Mouse (Mus musculus): ENCODE data around the gene Ccdc85c. TPM values are rescaled to one million over a fixed set of nuclear protein-coding genes. Genes with fewer than 3 reads are reported as not detected.

Ccdc85c gene
- total and polyA plus RNA-seq, 3 experiments, result 14.0 to 32.4 (median 15.2) TPM

GRCm38 (mm10) chr12:108216611-108217370, 58.4 kb downstream of the Ccdc85c start:
- in situ Hi-C loops (cut with MboI; ENCODE audit: low pct_ligation_motif_present, low pct_unique_long_range_greater_than_20kb, low sequenced_read_pairs) (loop anchor here (5.0 kb wide), 1 partner anchor 76 kb away; no protein-coding TSS in a partner anchor), dilution Hi-C loops (cut with MboI; ENCODE audit: extremely low pct_ligation_motif_present, extremely low pct_unique_long_range_greater_than_20kb, low sequenced_read_pairs) (no loop called here)
- peaks cover 0 to 78% of the 10 kb centered on the region in 2 experiments for H3K36me3 ChIP-seq (replicated peaks in 1 of 2; ENCODE audit: control insufficient read depth in 1 of 2, insufficient read depth in 1 of 2, low read length in 1 of 2)
- peaks cover 0 to 21% of the 10 kb centered on the region in 2 experiments; a peak in 2 of 4 replicates for H3K4me1 ChIP-seq (ENCODE audit: control insufficient read depth in 1 of 2, insufficient read depth in 2 of 2)
- no peaks in the 10 kb centered on the region for H3K27me3 ChIP-seq (replicated peaks)
- no peak overlapping the region for H3K27ac ChIP-seq (ENCODE audit: insufficient read depth, low read depth)
- H3K4me2 ChIP-seq (ENCODE audit: insufficient read depth, low read depth, poor library complexity, severe bottlenecking), result no peak overlapping the region
- no peaks in the 10 kb centered on the region for H3K9me3 ChIP-seq (replicated peaks; ENCODE audit: low read length)
- no peak for TF ChIP-seq CHD2 (IDR thresholded peaks at IDR 0.05; ENCODE audit: low read length)
- no peak for TF ChIP-seq NRF1 (IDR thresholded peaks at IDR 0.05; ENCODE audit: low read depth, low read length)
- TF ChIP-seq CHD1 (IDR thresholded peaks at IDR 0.05; ENCODE audit: low read depth, low read length), result no peak
- TF ChIP-seq BHLHE40 (IDR thresholded peaks at IDR 0.05; ENCODE audit: low read depth, low read length), result no peak
- TF ChIP-seq ELF1 (IDR thresholded peaks at IDR 0.05; ENCODE audit: low read depth, low read length), result no peak
- no peak for TF ChIP-seq GABPA (IDR thresholded peaks at IDR 0.05; ENCODE audit: insufficient replicate concordance, low read depth, low read length)
- TF ChIP-seq TBP (conservative IDR thresholded peaks at IDR 0.05; ENCODE audit: low read depth, low read length), result no peak
- no peak for TF ChIP-seq MAX (IDR thresholded peaks at IDR 0.05; ENCODE audit: low read length)
- no peak for TF ChIP-seq HCFC1 (IDR thresholded peaks at IDR 0.05; ENCODE audit: low read depth, low read length)
- TF ChIP-seq MYC (IDR thresholded peaks at IDR 0.05; ENCODE audit: low read depth, low read length), result no peak
- TF ChIP-seq KAT2A (IDR thresholded peaks at IDR 0.05; ENCODE audit: insufficient replicate concordance, low read length), result no peak
- TF ChIP-seq JUND (conservative IDR thresholded peaks at IDR 0.05; ENCODE audit: low read depth, low read length), result no peak
- TF ChIP-seq TCF12 (IDR thresholded peaks at IDR 0.05; ENCODE audit: low read depth, low read length), result no peak
- no peak for TF ChIP-seq RAD21 (IDR thresholded peaks at IDR 0.05; ENCODE audit: low read depth, low read length)
- TF ChIP-seq MAFK (IDR thresholded peaks at IDR 0.05; ENCODE audit: insufficient replicate concordance, low read length), result no peak
- TF ChIP-seq POLR2AphosphoS2 (IDR thresholded peaks at IDR 0.05; ENCODE audit: low read depth, low read length), result no peak
- no peak overlapping the region for H3K4me3 ChIP-seq (replicated peaks in 1 of 3; ENCODE audit: low read depth in 2 of 3, low read length in 2 of 3, poor library complexity in 1 of 3)
- DNase-seq (ENCODE audit: extremely low read depth), result no peak
- H3K9ac ChIP-seq (ENCODE audit: insufficient read depth, low read depth), result no peak overlapping the region
- H3K79me2 ChIP-seq (replicated peaks; ENCODE audit: control insufficient read depth, extremely low read depth, insufficient read depth, poor library complexity, severe bottlenecking), result no peaks in the 10 kb centered on the region

GRCm38 (mm10) chr12:108215090-108215489, 60.1 kb downstream of the Ccdc85c start:
- in situ Hi-C loops (cut with MboI; ENCODE audit: low pct_ligation_motif_present, low pct_unique_long_range_greater_than_20kb, low sequenced_read_pairs), result loop anchor here (5.0 kb wide), 1 partner anchor 77 kb away; no protein-coding TSS in a partner anchor
- dilution Hi-C loops (cut with MboI; ENCODE audit: extremely low pct_ligation_motif_present, extremely low pct_unique_long_range_greater_than_20kb, low sequenced_read_pairs), result no loop called here

More at GRCm38 (mm10) chr12:108215090-108215489, 60.1 kb downstream of the Ccdc85c start:
- Histone ChIP-seq H3K79me2 (replicated peaks; ENCODE audit: control insufficient read depth, extremely low read depth, insufficient read depth, poor library complexity, severe bottlenecking) (no peaks in the 10 kb centered on the region), H3K9ac (ENCODE audit: insufficient read depth, low read depth) (no peak overlapping the region), H3K4me2 (ENCODE audit: insufficient read depth, low read depth, poor library complexity, severe bottlenecking) (no peak overlapping the region), H3K27me3 (replicated peaks) (no peaks in the 10 kb centered on the region), H3K9me3 (replicated peaks; ENCODE audit: low read length) (no peaks in the 10 kb centered on the region), H3K36me3 (replicated peaks in 1 of 2; ENCODE audit: control insufficient read depth in 1 of 2, insufficient read depth in 1 of 2, low read length in 1 of 2) (peaks cover 0 to 78% of the 10 kb centered on the region in 2 experiments), H3K27ac (ENCODE audit: insufficient read depth, low read depth) (no peak overlapping the region), H3K4me1 (ENCODE audit: control insufficient read depth in 1 of 2, insufficient read depth in 2 of 2) (peaks cover 0 to 21% of the 10 kb centered on the region in 2 experiments; a peak in 2 of 4 replicates), H3K4me3 (replicated peaks in 1 of 3; ENCODE audit: low read depth in 2 of 3, low read length in 2 of 3, poor library complexity in 1 of 3) (no peak overlapping the region)
- TF ChIP-seq CTCF (conservative IDR thresholded peaks at IDR 0.05 in 1 of 2, IDR thresholded peaks at IDR 0.05 in 1 of 2; ENCODE audit: low read depth in 2 of 2, low read length in 2 of 2) (no peak), MAFK (IDR thresholded peaks at IDR 0.05; ENCODE audit: insufficient replicate concordance, low read length) (no peak), ETS1 (conservative IDR thresholded peaks at IDR 0.05; ENCODE audit: low read depth, low read length) (no peak), BHLHE40 (IDR thresholded peaks at IDR 0.05; ENCODE audit: low read depth, low read length) (no peak), GABPA (IDR thresholded peaks at IDR 0.05; ENCODE audit: insufficient replicate concordance, low read depth, low read length) (no peak), NELFE (IDR thresholded peaks at IDR 0.05; ENCODE audit: low read depth, low read length) (no peak), MAX (IDR thresholded peaks at IDR 0.05; ENCODE audit: low read length) (no peak), USF1 (IDR thresholded peaks at IDR 0.05; ENCODE audit: low read depth, low read length) (no peak), RAD21 (IDR thresholded peaks at IDR 0.05; ENCODE audit: low read depth, low read length) (no peak), MXI1 (IDR thresholded peaks at IDR 0.05; ENCODE audit: low read depth, low read length) (no peak), SMC3 (IDR thresholded peaks at IDR 0.05; ENCODE audit: low read depth, low read length) (no peak), RCOR1 (conservative IDR thresholded peaks at IDR 0.05; ENCODE audit: low read depth, low read length) (no peak), MYC (IDR thresholded peaks at IDR 0.05; ENCODE audit: low read depth, low read length) (no peak), E2F4 (IDR thresholded peaks at IDR 0.05; ENCODE audit: insufficient replicate concordance, low read depth, low read length) (no peak)
- DNase-seq (ENCODE audit: extremely low read depth), result no peak

All from CH12.LX (cell line).